Mouse (Mus musculus) cerebellum, postnatal 14 days (tissue): Measurements from ENCODE around the gene Vasp.

Experiments
- DNase-seq, 2 experiments: peaks; one replicate each; pipeline ENCODE4 v3.0.0; 2021; ENCODE audit warnings: mixed read lengths in 2 of 2

The Vasp gene

DNA sequence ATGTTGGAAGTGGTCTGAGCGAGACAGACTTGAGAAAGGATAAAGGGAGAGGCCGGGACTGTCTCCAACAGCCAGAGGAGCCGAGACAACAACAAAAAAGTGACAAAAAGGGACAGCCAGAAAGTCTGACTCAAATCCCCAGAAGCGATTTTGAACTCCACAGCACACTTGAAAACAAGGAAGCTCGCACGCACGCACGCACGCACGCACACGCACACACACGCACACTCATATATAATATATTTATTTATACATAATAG is 31.4 kb upstream of the Vasp start:
- no peak for DNase-seq

DNA sequence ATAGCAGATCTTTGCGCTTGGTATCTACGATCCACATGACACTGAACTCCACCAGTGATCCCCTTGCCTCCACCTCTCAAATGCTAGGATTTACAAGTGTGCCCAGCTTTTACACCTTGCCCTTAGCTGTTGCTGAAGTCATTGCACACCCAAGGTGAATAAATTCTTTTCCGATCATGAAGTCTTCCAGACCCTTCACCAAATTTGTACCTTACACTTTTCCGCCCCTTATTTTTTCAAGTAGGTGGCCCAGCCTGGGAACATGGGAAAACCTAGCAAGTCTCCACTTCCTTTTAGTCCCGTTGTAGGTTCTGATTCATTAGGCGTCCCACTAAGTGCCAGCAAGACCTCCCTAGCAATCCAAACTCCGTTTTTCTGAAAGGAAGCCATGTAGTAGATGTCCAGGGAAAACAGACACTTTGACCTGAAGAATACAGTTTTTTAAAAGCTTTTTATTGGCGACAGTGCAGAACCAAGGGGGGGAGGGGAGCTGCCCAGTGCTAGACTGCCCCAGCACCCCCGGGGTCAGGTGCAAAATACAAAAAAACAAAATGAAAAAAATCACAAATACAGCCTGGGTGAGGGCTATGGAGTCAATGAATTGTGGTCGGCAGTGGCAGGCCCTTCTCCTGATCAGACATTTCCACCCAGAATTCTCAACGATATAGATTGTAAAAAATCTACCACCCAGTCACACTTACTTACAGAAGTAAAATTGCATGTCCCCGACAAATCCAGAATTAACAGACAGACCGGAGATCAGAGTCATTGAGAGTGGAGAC is 30.8 kb upstream of the Vasp start:
- DNase-seq, result no peak

DNA sequence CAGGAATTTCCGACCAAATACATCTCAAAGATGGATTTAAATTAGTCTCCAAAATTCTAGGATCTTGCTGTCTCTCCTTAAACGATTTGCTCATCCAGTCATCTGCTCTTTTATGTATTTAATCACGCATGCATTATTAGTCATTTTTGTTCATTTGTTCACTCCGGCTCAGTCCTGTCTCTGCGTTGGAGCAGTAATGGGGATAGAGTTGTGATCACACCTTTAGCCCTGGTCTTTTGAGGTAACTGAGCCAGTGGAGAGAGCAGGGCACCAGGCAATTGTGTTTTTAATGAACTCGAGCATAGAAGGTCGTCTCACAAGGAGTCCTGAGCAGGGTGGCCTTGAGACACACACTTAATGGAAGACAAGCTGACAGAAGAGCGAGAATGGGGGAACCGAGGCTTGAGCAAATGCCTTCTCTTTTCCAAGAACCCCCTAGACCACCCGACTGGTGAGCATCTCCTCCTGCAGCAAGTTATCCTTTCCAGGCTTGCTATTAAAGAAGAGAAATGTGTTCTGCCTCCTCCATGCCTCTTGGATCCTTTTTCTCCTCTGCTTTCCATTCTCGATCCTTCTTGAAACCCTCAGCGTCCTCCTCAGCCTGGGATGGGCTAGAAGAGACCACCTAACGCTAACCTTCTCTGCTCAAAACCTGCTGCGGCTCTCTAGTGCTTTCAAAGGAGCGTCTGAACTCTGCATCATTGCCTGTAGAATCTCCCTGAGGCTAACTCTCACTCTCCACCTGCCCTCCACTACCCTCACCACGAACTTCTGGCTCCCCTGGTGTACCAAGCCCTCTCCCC is 30.0 kb upstream of the Vasp start:
- DNase-seq, result no peak

DNA sequence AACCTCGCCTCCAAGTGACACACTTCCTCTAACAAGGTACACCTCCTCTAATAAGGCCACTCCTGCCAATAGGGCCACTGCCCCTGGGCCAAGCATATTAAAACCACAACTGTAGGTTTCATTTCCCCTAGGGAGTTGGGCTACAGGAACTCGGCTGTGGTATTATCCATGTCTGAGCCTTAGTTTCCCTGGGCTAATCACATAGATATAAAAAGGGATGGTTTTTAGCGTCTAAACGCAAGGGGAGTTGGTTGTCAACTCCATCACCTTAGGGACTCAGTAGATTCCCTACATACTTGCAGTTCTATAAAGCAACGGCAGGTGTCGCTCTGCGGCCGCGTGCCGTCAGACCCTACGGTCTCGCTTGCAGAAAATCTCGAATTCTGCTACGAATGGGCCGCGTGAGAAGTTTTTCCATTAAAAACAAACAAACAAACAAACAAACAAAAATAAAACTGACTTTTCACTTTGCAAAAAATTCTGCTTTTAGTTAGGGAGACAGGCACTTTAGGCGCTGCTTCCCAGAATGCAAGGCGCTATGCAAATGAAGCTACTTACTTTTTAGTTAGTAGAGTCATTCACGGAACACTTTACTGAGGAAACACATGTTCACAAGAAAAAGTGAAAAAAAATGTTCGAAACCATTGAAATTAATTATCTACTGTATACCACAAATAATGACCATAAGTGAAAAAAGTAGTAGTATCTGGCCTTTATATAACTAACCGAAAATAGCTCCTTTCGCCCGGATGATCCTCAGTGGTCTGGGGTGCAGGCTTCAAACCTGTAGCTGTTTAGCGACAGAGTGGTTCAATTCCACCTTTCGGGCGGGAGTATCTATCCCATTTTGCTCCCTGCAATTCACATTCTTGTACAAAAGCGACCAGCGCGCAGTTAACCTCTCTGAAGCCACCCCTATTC is 29.1 kb upstream of the Vasp start:
- DNase-seq, result peak; percentile 94 to 95

DNA sequence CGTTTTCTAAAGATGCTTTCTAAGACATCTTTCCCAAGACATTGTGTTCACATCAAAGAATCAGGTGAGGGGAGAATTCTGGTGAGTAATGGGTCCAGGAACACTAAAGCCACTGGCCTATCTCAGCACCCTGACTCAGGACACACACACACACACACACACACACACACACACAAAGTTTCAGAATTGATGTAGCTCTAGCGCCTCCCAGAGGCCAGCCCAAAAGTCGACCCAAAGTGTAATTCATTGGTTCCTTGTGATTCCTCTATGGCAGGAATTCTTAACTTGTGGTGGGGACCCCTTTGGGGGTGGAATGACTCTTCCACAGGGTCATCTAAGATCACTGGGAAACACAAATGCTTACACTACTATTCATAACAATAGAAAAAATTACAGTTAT is 27.6 kb upstream of the Vasp start:
- peak; percentile 68 to 83 for DNase-seq

DNA sequence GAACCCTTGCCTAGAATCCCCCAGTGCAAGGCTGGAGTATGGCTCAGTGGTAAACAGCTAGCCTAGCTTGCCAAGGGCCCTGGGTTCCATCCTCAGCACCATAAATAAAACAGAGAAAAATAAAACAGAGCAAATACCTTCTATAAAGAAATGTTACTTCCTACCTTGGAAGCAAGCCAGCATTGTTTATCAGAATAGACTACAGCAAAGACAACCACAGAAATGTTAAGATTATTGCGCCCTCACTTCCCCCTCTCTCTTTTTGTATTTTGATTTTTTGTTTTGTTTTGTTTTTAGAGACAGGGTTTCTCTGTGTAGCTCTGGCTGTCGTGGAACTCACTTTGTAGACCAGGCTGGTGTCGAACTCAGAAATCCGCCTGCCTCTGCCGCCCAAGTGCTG is 26.2 kb upstream of the Vasp start:
- DNase-seq, result no peak

DNA sequence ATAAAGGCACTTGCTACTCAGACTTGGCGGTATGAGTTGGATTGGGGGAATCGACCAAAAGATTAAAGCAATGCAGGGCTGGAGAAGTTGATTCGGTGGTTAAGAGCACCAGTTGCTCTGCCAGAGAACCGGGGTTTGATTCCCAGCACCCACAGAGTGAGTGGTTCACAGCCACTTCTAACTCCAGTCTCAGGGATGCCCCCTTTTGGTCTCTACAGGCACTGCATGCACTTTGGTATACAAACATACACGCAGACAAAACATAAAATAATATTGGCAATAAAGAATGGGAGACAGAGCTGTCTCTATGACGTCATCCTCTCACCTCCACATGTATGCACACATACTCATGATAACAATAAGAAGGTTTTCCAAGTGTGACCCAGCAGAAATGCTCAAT is 25.4 kb upstream of the Vasp start:
- DNase-seq, result peak in 1 of 2 experiments; percentile 55

DNA sequence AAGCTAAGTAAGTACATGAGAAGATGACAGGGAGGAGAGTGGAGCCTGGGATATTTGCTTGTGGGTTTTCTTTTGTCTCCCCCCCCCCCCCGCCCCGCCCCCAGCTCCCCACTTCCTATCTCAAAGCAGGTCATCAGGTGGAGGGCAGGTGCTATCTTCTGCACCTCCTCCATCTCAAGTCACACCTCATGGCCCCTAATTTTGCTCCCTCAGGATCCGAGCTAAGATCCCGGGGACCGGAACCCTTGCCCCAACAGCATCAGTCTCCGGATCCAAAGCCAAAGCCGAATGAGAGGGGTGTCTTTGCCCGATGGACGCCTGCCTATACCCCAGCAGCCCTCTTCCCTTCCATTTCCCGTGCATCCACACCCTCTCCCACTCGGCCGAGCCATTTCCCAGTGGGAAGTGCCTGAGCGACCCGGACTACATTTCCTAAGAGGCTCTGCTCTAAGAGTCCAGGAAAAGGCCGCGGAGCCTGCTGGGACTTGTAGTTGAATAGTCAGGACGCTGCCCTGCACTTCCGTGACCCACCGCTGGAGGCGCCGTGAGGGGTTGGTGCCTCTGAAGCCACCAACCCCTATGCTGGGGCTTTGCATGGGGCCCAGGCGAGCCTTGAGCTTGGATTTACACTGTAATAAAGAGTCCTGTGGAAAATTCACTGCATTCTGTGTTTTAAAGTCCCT is 24.0 kb upstream of the Vasp start:
- peak; percentile 99 to 100 for DNase-seq

DNA sequence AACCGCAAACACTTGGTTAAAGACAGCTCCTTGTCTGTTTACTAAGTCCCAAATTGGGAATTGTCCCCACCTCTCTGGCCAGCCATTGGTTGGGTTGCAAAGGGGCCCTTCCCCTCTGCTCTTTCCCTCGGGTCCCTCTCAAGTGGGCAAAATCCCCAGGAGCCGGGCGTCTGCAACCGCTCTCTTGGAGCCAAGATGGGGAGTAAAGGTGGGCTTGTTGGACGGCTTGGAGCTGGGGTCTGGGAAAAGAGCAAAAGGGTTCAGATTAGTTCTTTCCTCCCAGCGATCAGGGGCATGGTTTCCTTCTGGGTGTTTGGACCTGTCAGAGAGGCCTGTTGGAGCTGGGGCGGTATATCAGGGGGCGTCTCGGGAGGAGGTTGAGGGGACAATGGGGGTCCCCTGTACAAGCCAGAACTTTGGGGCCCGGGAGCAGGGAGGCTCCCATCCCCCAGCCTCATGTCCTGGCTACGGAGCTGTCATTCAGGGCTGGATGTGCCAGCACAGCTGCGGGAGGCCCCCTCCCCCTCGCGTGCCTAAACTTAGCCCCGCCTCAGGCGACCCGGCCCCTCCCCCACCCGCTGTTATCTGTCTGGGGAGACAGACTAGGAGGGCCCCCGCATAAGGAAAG is 19.5 kb upstream of the Vasp start:
- DNase-seq, result peak; percentile 40 to 59

DNA sequence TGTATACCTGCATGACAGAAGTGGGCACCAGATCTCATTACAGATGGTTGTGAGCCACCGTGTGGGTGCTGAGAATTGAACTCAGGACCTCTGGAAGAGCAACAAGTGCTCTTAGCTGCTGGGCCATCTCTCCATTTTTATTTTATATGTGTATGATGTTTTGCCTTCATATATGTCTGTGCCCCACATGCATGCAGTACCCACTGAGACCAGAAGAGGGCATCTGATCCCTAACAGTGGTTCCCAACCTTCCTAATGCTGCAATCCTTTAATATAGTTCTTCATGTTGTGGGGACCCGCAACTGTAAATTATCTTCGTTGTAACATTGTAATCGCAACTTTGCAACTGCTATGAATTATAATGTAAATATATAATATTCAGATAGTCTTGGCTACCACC is 13.1 kb upstream of the Vasp start:
- peak; percentile 85 to 90 for DNase-seq

DNA sequence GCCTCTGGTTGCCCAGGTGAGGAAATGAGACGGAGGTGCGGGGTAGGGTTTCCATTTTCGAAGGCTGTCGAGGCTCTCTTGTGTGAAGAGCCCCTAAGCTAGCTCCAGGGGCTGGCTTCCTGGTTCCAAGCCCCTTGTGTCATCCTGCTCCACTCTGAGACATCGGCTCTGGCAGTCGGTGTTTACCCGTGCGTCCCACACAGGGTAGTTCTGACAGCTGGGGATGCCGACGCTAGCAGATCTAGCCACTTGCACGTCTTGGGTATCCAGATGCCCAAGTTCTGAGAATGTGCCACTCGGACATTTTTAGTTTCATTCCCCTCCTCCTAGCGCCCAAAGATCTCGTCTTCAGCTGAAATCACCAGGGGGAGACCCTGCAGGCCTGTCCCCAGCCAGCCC is 11.8 kb upstream of the Vasp start:
- DNase-seq, result no peak

DNA sequence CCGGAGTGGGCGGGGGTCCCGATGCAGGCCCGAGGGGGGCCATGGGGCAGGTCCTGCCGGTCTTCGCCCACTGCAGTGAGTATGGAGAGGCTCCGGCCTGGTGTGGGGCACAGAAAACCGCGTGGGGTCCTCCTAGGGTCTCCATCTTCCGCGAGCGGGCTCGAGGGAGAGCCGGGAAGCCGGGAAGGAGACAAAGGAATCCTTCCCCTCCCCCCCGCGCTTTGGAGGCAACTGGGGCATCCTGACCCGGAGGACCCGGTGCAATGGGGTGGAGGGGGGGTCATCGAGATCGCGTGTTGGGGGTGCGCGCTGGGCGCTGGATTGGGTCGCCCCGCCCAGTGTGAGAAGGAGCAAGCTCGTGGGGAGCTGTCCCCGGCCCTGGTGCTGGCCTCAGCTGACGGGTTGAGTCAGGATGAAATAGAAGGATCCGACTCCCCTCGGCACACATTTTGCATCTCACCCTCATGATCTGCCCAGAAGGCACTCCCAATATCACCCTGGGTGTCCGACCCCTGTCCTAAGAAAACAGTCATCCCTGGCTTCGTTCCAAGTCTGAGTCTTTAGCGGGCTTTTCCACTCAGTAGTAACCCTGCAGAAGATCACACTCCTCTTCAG is 11.3 kb upstream of the Vasp start:
- peak; percentile 70 to 80 for DNase-seq

DNA sequence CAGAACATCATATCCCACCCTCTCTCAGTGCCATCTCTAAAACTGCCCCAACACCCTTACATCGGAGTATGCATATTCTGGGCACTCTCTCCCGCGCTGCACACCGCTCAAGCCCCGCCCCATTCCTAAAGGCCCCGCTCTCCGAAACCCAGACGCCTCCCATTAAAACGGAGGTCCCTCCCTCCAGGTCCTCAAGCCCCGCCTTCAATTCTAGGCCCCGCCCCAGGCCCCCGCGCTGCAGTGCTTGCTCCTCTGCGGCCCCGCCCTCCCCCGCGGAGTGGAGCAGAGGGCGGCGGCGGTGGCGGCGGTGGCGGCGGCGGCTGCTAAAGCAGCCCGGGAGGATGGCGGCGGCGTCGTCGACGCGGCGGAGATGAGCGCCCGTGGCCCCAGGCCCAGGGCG is 10.8 kb upstream of the Vasp start, which contains the start of gene Rtn2:
TSS of gene Rtn2 (plus strand) at position 240 of the 400 bp plus-strand sequence.
- peak; percentile 93 to 94 for DNase-seq

DNA sequence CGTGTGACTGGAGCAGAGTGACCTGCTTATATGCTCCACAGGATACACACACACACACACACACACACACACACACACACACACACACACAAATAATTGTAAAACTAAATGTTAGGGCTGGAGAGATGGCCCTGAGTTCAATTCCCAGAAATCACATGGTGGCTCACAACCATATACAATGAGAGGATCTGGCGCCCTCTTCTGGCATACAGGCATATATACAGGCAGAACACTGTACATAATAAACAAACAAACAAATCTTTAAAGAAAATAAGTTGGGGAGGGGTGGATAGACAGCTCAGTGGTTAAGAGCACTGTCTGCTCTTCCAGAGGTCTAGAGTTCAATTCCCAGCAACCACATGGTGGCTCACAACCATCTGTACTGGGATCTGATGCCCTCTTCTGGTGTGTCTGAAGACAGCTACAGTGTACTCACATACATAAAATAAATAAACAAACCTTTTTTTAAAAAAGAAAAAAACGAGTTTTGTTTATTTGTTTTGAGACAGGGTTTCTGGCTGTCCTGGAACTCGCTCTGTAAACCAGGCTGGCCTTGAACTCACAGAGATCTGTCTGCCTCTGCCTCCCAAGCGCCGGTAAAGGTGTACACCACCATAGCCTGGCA is 10.2 kb upstream of the Vasp start:
- DNase-seq, result peak; percentile 62 to 74

DNA sequence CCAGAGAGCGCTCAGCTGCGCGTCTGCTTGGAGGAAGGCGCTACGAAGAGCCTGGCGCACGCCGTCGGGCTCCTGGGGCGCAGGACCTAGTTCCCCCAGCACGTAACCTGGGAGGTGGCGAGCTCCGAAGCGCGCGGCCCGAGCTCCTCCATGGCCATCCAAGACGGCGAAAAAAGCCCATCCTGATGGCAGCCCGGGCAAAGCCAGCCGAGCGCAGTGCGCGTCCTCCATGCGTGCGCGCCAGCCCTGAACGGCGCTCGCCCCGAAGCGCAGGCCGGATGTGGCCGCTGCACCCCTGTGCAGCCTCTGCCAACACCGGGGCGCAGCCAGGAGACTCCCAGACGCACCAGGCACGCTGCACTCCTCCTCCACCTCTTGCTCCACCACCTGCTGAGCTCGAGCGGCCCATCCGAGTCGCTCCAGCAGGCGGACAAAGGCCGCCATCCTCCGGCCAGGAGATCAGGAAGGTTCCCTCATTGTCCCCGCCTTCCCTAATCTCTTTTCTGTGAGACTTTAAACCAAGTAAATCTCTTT is 8.0 kb upstream of the Vasp start, which contains the start of gene Ppm1n:
TSS of gene Ppm1n (minus strand) at position 484 of the 534 bp plus-strand sequence.
- peak; percentile 56 to 63 for DNase-seq

DNA sequence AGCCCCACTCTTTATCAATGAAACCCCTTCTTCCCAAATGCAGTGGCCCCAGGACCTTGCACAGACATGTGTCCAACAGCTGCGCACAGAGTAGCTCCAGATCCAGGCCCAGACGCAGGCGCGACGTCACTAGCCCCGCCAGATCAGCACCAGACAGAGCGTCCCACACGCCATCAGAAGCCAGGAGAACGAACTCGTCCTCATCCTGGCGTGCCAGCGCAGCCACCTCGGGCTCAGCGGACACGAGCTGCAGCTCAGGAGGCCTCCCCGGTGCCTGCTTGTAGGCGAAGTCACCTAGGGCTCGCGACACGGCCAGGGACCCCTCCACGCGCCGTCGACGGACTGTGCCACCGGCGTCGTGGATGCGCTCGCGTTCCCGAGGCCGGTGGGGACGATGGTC is 7.4 kb upstream of the Vasp start:
- DNase-seq, result peak in 1 of 2 experiments; percentile 28

DNA sequence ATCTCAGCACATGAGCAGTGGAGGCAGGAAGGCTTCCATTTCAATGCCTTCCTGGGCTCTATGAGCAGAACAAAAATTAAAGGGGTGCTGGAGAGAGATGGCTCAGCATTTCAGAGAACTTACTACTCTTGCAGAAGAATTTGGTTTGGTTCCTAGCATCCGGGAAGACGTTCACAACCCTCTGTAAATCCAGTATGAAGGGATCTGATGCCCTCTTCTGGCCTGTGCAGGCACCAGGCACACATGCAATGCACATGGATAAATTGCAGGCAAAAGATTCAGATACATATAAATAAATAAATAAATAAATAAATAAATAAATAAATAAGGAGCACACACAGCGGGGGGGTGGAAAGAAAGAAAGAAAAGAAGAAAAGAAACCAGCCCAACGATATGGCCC is 4.6 kb upstream of the Vasp start:
- DNase-seq, result no peak

DNA sequence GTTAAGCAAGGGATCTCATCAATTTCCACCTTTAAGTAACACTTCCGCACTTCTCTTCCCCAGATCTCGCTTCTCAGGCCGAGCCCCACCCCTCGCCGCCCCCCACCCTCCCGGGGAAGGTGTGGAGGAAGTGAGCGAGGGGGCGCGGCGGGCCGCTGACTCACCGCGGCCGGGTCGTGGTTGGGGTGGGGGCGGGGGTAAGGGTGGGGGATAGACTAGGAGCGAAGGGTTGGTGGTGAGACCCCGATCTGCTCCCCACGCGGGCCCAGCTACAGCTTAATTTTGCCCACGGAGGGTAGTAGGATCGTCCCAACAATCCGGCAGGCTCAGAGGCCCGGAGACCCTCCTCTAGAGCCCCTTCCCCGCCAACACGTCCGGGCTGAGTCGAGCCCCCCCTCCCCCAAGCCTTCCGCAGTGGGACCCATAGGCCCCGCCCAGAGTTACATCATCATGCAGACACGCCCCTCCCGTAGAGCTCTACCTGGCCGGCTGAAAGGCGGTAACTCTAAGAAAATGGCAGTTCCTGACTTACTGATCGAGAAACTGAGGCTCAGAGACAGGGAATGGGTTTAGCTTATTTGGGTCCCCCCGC is 652 bp upstream of the Vasp start:
- DNase-seq, result peak; percentile 76 to 81

DNA sequence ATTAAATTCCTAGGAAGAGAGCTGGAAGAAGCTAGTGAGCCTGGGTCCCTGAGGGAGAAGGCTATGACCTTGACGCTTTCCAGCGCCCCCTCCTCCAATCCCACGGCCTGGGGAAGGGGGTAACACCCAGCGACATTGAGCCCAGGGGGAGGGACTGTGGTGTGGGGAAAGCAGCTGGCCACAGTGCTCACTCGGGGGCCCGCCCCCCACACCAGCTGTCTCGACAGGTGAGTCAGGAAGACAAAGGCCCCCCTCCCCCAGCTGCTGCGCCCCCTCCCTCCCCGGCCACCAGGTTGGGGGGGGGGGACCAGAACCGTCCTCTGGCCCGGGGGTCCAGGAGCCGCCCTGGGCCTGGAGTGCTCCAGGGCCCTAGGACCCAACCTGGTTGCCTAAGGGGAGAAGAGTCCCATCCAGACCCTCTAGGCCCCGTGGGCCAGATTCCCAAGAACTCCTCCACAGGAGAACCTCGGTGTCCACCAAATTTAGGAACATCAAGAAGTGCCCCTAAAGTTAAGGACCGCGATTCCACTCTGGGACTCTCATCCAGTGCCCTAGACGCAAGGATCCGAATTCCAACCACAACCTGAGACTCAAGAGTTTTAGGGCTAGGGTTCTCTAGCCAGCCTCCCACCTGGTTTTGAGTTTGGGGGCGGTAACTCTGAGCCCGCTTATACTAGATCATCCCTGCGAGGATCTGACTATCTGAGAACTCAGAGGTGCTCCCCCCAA is 944 bp downstream of the Vasp start:
- no peak for DNase-seq
